Mouse (Mus musculus): ENCODE measurements around the gene Thbs4.
A peak's percentile ranks its signal among the peaks of the same experiment; 100 is the strongest.

The Thbs4 gene

GRCm38 (mm10) chr13:92760519-92760918 lies 34.1 kb downstream of the Thbs4 start:
- no peak for DNase-seq (ENCODE audit: low spot score in 2 of 2)

GRCm38 (mm10) chr13:92759096-92759495 lies 35.5 kb downstream of the Thbs4 start:
- DNase-seq (ENCODE audit: low spot score in 2 of 2) = no peak

GRCm38 (mm10) chr13:92757972-92758585 lies 36.5 kb downstream of the Thbs4 start:
- no peak for DNase-seq (ENCODE audit: low spot score in 2 of 2)

- no peak for DNase-seq (ENCODE audit: low spot score in 2 of 2)
Measured at GRCm38 (mm10) chr13:92755036-92755435, 39.6 kb downstream of the Thbs4 start.

GRCm38 (mm10) chr13:92753676-92754075 lies 40.9 kb downstream of the Thbs4 start:
- DNase-seq (ENCODE audit: low spot score in 2 of 2) = no peak

GRCm38 (mm10) chr13:92751726-92752565 lies 42.7 kb downstream of the Thbs4 start:
- peak in 1 of 2 experiments; percentile 67 for DNase-seq (ENCODE audit: low spot score in 2 of 2)

- DNase-seq (ENCODE audit: low spot score in 2 of 2) = peak; percentile 42 to 79
Measured at GRCm38 (mm10) chr13:92750976-92751518, 43.6 kb downstream of the Thbs4 start.

- DNase-seq (ENCODE audit: low spot score in 2 of 2) = no peak
Measured at GRCm38 (mm10) chr13:92743337-92743736, 51.3 kb downstream of the Thbs4 start.

GRCm38 (mm10) chr13:92742886-92743285 lies 51.7 kb downstream of the Thbs4 start:
- no peak for DNase-seq (ENCODE audit: low spot score in 2 of 2)

GRCm38 (mm10) chr13:92740671-92741270 lies 53.8 kb downstream of the Thbs4 start:
- DNase-seq (ENCODE audit: low spot score in 2 of 2) = no peak

GRCm38 (mm10) chr13:92739858-92740257 lies 54.8 kb downstream of the Thbs4 start:
- DNase-seq (ENCODE audit: low spot score in 2 of 2) = no peak

- peak in 1 of 2 experiments; percentile 50 for DNase-seq (ENCODE audit: low spot score in 2 of 2)
Measured at GRCm38 (mm10) chr13:92738821-92739220, 55.8 kb downstream of the Thbs4 start.

GRCm38 (mm10) chr13:92736516-92737300 lies 57.9 kb downstream of the Thbs4 start:
- DNase-seq (ENCODE audit: low spot score in 2 of 2) = peak in 1 of 2 experiments; percentile 45

GRCm38 (mm10) chr13:92735693-92736092 lies 58.9 kb downstream of the Thbs4 start:
- no peak for DNase-seq (ENCODE audit: low spot score in 2 of 2)

- no peak for DNase-seq (ENCODE audit: low spot score in 2 of 2)
Measured at GRCm38 (mm10) chr13:92733741-92734140, 60.9 kb downstream of the Thbs4 start.

- peak; percentile 69 to 88 for DNase-seq (ENCODE audit: low spot score in 2 of 2)
Measured at GRCm38 (mm10) chr13:92733252-92733651, 61.4 kb downstream of the Thbs4 start.

GRCm38 (mm10) chr13:92732836-92733235 lies 61.8 kb downstream of the Thbs4 start:
- DNase-seq (ENCODE audit: low spot score in 2 of 2) = no peak

- no peak for DNase-seq (ENCODE audit: low spot score in 2 of 2)
Measured at GRCm38 (mm10) chr13:92731811-92732210, 62.8 kb downstream of the Thbs4 start.

GRCm38 (mm10) chr13:92729811-92730210 lies 64.8 kb downstream of the Thbs4 start:
- DNase-seq (ENCODE audit: low spot score in 2 of 2) = no peak

GRCm38 (mm10) chr13:92722389-92722788 lies 72.2 kb downstream of the Thbs4 start:
- DNase-seq (ENCODE audit: low spot score in 2 of 2) = no peak

- DNase-seq (ENCODE audit: low spot score in 2 of 2) = no peak
Measured at GRCm38 (mm10) chr13:92721006-92721405, 73.6 kb downstream of the Thbs4 start.
